In genomic region chr5:143731483-143732112, GRCm38 (mm10) we compare ENCODE assay signal across 8 mouse cellular contexts. TPM values are rescaled to one million over a fixed set of nuclear protein-coding genes. Genes with fewer than 3 reads are reported as not detected.
DNase-seq lines count a peak whose midpoint lies in the region; ATAC-seq and TF ChIP-seq lines count a peak whose summit lies in the region.

No protein-coding gene starts in this region.

- TF ChIP-seq CTCF in G1E (IDR thresholded peaks at IDR 0.05; ENCODE audit: low read depth, low read length): no peak

- peak overlapping the region; percentile 85 for H3K4me3 ChIP-seq in G1E (ENCODE audit: low read depth, low read length)
- H3K4me3 ChIP-seq in embryonic facial prominence, embryonic 15.5 days (replicated peaks): peak overlapping the region; percentile 96
- H3K4me3 ChIP-seq in hindbrain, embryonic 12.5 days: peak overlapping the region; percentile 99
- peak overlapping the region; percentile 96 for H3K4me3 ChIP-seq in liver, embryonic 15.5 days (replicated peaks)

- peak overlapping the region; percentile 80 for H3K4me2 ChIP-seq in embryonic facial prominence, embryonic 15.5 days (replicated peaks)
- peak overlapping the region; percentile 86 for H3K4me2 ChIP-seq in hindbrain, embryonic 12.5 days (replicated peaks)
- H3K4me2 ChIP-seq in liver, embryonic 15.5 days: peak overlapping the region; percentile 96

- H3K27ac ChIP-seq in embryonic facial prominence, embryonic 15.5 days (replicated peaks): peak overlapping the region; percentile 90
- peak overlapping the region; percentile 97 for H3K27ac ChIP-seq in hindbrain, embryonic 12.5 days
- peak overlapping the region; percentile 92 for H3K27ac ChIP-seq in liver, embryonic 15.5 days (replicated peaks)

- H3K36me3 ChIP-seq in G1E (replicated peaks): peaks cover 16% of the 10 kb centered on the region
- peaks cover 14% of the 10 kb centered on the region; the same call in 1 of the 2 replicates for H3K36me3 ChIP-seq in embryonic facial prominence, embryonic 15.5 days
- H3K36me3 ChIP-seq in hindbrain, embryonic 12.5 days: peaks cover 11% of the 10 kb centered on the region
- peaks cover 11% of the 10 kb centered on the region for H3K36me3 ChIP-seq in liver, embryonic 15.5 days (replicated peaks)

- H3K4me1 ChIP-seq in G1E (ENCODE audit: insufficient read depth, low read depth, low read length): peaks cover 21% of the 10 kb centered on the region
- H3K4me1 ChIP-seq in embryonic facial prominence, embryonic 15.5 days: peaks cover 13% of the 10 kb centered on the region; the same call in 1 of the 2 replicates
- peaks cover 15% of the 10 kb centered on the region for H3K4me1 ChIP-seq in hindbrain, embryonic 12.5 days
- H3K4me1 ChIP-seq in liver, embryonic 15.5 days (replicated peaks): peaks cover 16% of the 10 kb centered on the region

- under 1% methylated on average over 48 of the region's 82 CpGs for WGBS in embryonic facial prominence, embryonic 15.5 days
- under 1% methylated on average over 69 of the region's 82 CpGs for WGBS in hindbrain, embryonic 12.5 days
- under 1% methylated on average over 76 of the region's 82 CpGs for WGBS in liver, embryonic 15.5 days (ENCODE audit: insufficient replicate concordance)

- peak; percentile 1 to 2 for DNase-seq in CD8-positive naive resting alpha-beta T cell, adult 2 months (ENCODE audit: low read depth in 2 of 2, low spot score in 2 of 2)
- DNase-seq in G1E (ENCODE audit: low spot score): peak; percentile 64
- peak; percentile 31 for DNase-seq in retina, embryonic 14.5 days (ENCODE audit: low spot score)
- DNase-seq in c-Kit-positive CD71-positive TER-119-positive erythroid progenitor cells, embryonic 14.5 days (ENCODE audit: low spot score): no peak
- no peak for DNase-seq in frontal cortex, postnatal 25 days (ENCODE audit: low spot score in 2 of 2)

- no peak for ATAC-seq in G1E (ENCODE audit: extremely low read depth, insufficient number of reproducible peaks, low FRiP score, poor library complexity, severe bottlenecking)
- peak; percentile 52 for ATAC-seq in embryonic facial prominence, embryonic 15.5 days (ENCODE audit: insufficient number of reproducible peaks, low FRiP score, low TSS enrichment, low read depth)
- ATAC-seq in hindbrain, embryonic 12.5 days (ENCODE audit: low FRiP score): peak; percentile 68; the same call in 1 of the 2 replicates
- peak; percentile 47 for ATAC-seq in liver, embryonic 15.5 days (ENCODE audit: insufficient read depth)

- no peaks in the 10 kb centered on the region for H3K9me3 ChIP-seq in G1E (replicated peaks)
- no peaks in the 10 kb centered on the region for H3K9me3 ChIP-seq in embryonic facial prominence, embryonic 15.5 days (replicated peaks)
- H3K9me3 ChIP-seq in hindbrain, embryonic 12.5 days (replicated peaks): no peaks in the 10 kb centered on the region
- H3K9me3 ChIP-seq in liver, embryonic 15.5 days (replicated peaks): no peaks in the 10 kb centered on the region

- peaks cover 18% of the 10 kb centered on the region; the same call in 1 of the 2 replicates for H3K27me3 ChIP-seq in G1E (ENCODE audit: insufficient read depth, low read length)
- peaks cover 3% of the 10 kb centered on the region; the same call in 1 of the 2 replicates for H3K27me3 ChIP-seq in embryonic facial prominence, embryonic 15.5 days
- 0 out of 2 replicates have a peak, but pooled peaks cover 5% of the 10 kb centered on the region for H3K27me3 ChIP-seq in hindbrain, embryonic 12.5 days
- peaks cover 7% of the 10 kb centered on the region for H3K27me3 ChIP-seq in liver, embryonic 15.5 days

- H3K9ac ChIP-seq in embryonic facial prominence, embryonic 15.5 days: peak overlapping the region; percentile 98
- peak overlapping the region; percentile 100 for H3K9ac ChIP-seq in hindbrain, embryonic 12.5 days
- H3K9ac ChIP-seq in liver, embryonic 15.5 days: peak overlapping the region; percentile 97

RNA-seq across cellular contexts. Expression of gene Usp42, which starts 0.5 kb away (rescaled TPM):
- total RNA-seq in G1E (2014; fragmentation: Nextera tagmentation): 34.7 and 39.2 TPM in 2 replicates
- total RNA-seq in G1E (2017): 5.6 and 5.8 TPM in 2 replicates
- 21.3 and 23.4 TPM in 2 replicates for polyA plus RNA-seq in G1E (2012)
- polyA plus RNA-seq in embryonic facial prominence, embryonic 15.5 days (2015; fragmentation: Nextera tagmentation; extraction: Ambion mirVana): 17.3 and 18.1 TPM in 2 replicates
- 37.0 and 37.7 TPM in 2 replicates for polyA plus RNA-seq in hindbrain, embryonic 12.5 days (2016; fragmentation: Nextera tagmentation; extraction: Ambion mirVana)
- 3.4 TPM in 2 replicates for polyA plus RNA-seq in liver, embryonic 15.5 days (2015; fragmentation: Nextera tagmentation; extraction: Ambion mirVana)

Comparison
In these comparisons a context has a peak if more than half of its experiments do, and no peak if none do; other contexts are left out.
1. DNase-seq: peak in CD8-positive naive resting alpha-beta T cell, adult 2 months (2 of 2), G1E (single experiment) and retina, embryonic 14.5 days (single experiment); none in c-Kit-positive CD71-positive TER-119-positive erythroid progenitor cells, embryonic 14.5 days (single experiment) and frontal cortex, postnatal 25 days (0 of 2).
2. Peak in every context shown above with its lines, with median percentiles within 50 percentile points of each other: H3K4me3 ChIP-seq, H3K27ac ChIP-seq, H3K4me2 ChIP-seq and H3K9ac ChIP-seq.